ENCODE assay signal across 30 mouse cellular contexts in the genomic region with DNA sequence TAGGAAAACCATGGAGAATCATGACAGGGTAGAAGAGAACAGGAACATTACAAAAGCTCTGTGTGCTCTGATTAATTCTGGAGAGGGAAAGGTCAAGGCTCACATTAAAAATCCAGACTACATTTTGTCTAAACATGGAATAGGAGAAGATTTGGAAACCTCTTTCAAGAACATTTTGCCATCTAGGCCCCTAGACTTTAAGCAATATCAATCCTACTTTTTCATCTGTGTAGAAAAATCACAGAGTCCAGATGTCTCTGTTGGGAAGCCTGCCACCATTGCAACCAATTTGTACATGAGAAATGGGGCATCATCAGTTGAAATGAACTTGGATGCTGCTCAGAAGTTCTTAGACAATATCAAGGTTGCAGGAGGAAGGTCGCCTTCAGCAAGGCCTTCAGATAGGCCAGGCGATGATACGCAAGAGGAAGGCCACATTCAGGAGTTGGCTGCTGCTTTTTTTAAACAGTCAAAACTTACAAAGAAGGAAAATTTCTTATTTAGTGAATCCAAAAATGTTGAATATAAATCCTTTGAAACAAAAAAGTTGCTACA. TPM values are rescaled to one million over a fixed set of nuclear protein-coding genes. Genes with fewer than 3 reads are reported as not detected.
DNase-seq lines count a peak whose midpoint lies in the region; ATAC-seq lines count a peak whose summit lies in the region.
"Had no signal": no experiment of that assay in that cellular context is flagged by ENCODE, and none has a peak within 500 bp of the region (broad histone marks: within the 10 kb centered on the region; RNA-seq: fewer than 3 reads in every experiment).

No protein-coding gene starts in this region.

- no peaks in the 10 kb centered on the region for H3K36me3 ChIP-seq in limb, embryonic 11.5 days (ENCODE audit: control insufficient read depth, insufficient read depth, low read length)
- H3K36me3 ChIP-seq in limb, embryonic 10.5 days = no peaks in the 10 kb centered on the region
- H3K36me3 ChIP-seq: embryonic facial prominence, embryonic 12.5 days; embryonic facial prominence, embryonic 15.5 days; G1E; hindbrain, embryonic 12.5 days; hindbrain, embryonic 15.5 days had no signal

- no peaks in the 10 kb centered on the region for H3K27me3 ChIP-seq in limb, embryonic 11.5 days (ENCODE audit: control insufficient read depth, insufficient read depth, low read length)
- H3K27me3 ChIP-seq in limb, embryonic 10.5 days (ENCODE audit: low read depth, poor library complexity, severe bottlenecking) = no peaks in the 10 kb centered on the region
- H3K27me3 ChIP-seq: embryonic facial prominence, embryonic 12.5 days; embryonic facial prominence, embryonic 15.5 days; hindbrain, embryonic 12.5 days; hindbrain, embryonic 15.5 days had no signal

- peak; percentile 9 for DNase-seq in limb, embryonic 11.5 days (ENCODE audit: low spot score)
- no peak for DNase-seq in limb, embryonic 10.5 days (ENCODE audit: low spot score)
- peak; percentile 60 for DNase-seq in adrenal gland, adult 8-10 months
- DNase-seq in adrenal gland, postnatal 25 days = peak; percentile 8
- no peak for DNase-seq in spleen, postnatal 14 days (ENCODE audit: low spot score in 2 of 2)
- no peak for DNase-seq in cerebellum, adult 9-10 months
- DNase-seq in left cerebral cortex, adult 8-10 months (ENCODE audit: low spot score in 2 of 2) = no peak
- DNase-seq: B cell, adult 2 months; cerebellum, adult 18-20 months; cerebellum, adult 9-11 months; cerebellum, postnatal 25 days; forebrain, postnatal 0 days; gastrocnemius, postnatal 10 days; gastrocnemius, postnatal 36 days; heart, adult 2 months had no signal

- 97% methylated on average over 3 of the region's 3 CpGs for WGBS in limb, embryonic 11.5 days
- 86% methylated on average over 3 of the region's 3 CpGs for WGBS in limb, embryonic 10.5 days

- no peak overlapping the region for H3K27ac ChIP-seq in limb, embryonic 11.5 days (replicated peaks; ENCODE audit: low read depth, low read length)
- H3K27ac ChIP-seq in limb, embryonic 10.5 days = no peak overlapping the region
- H3K27ac ChIP-seq: embryonic facial prominence, embryonic 12.5 days; embryonic facial prominence, embryonic 15.5 days; heart, adult 2 months; hindbrain, embryonic 12.5 days; hindbrain, embryonic 15.5 days had no signal

- H3K9me3 ChIP-seq in limb, embryonic 11.5 days (ENCODE audit: control insufficient read depth, low read length) = no peaks in the 10 kb centered on the region
- no peaks in the 10 kb centered on the region for H3K9me3 ChIP-seq in limb, embryonic 10.5 days (replicated peaks)
- H3K9me3 ChIP-seq: embryonic facial prominence, embryonic 12.5 days; embryonic facial prominence, embryonic 15.5 days; G1E; hindbrain, embryonic 12.5 days; hindbrain, embryonic 15.5 days had no signal

- no peak overlapping the region for H3K9ac ChIP-seq in limb, embryonic 11.5 days (ENCODE audit: low read length)
- H3K9ac ChIP-seq: embryonic facial prominence, embryonic 12.5 days; embryonic facial prominence, embryonic 15.5 days; forebrain, postnatal 0 days; hindbrain, embryonic 12.5 days; hindbrain, embryonic 15.5 days had no signal

- no peak overlapping the region for H3K4me2 ChIP-seq in limb, embryonic 11.5 days (ENCODE audit: low read depth, severe bottlenecking)
- H3K4me2 ChIP-seq: embryonic facial prominence, embryonic 12.5 days; embryonic facial prominence, embryonic 15.5 days; heart, embryonic 11.5 days; hindbrain, embryonic 12.5 days; hindbrain, embryonic 15.5 days had no signal

- H3K4me1 ChIP-seq in limb, embryonic 11.5 days (ENCODE audit: control insufficient read depth, insufficient read depth, low read length) = no peaks in the 10 kb centered on the region
- no peaks in the 10 kb centered on the region for H3K4me1 ChIP-seq in limb, embryonic 10.5 days
- H3K4me1 ChIP-seq: embryonic facial prominence, embryonic 12.5 days; embryonic facial prominence, embryonic 15.5 days; hindbrain, embryonic 12.5 days; hindbrain, embryonic 15.5 days had no signal

- H3K4me3 ChIP-seq in limb, embryonic 11.5 days (ENCODE audit: low read depth, low read length) = no peak overlapping the region
- no peak overlapping the region for H3K4me3 ChIP-seq in limb, embryonic 10.5 days
- H3K4me3 ChIP-seq: embryonic facial prominence, embryonic 12.5 days; embryonic facial prominence, embryonic 15.5 days; heart, adult 2 months; hindbrain, embryonic 12.5 days; hindbrain, embryonic 15.5 days had no signal

- ATAC-seq in limb, embryonic 11.5 days (ENCODE audit: insufficient number of reproducible peaks, low FRiP score, low TSS enrichment, low read depth) = no peak
- ATAC-seq: forebrain, embryonic 14.5 days; forebrain, postnatal 0 days; intestine, postnatal 0 days; Patski had no signal

RNA-seq across cellular contexts. Expression of gene Slfn1, which starts 4.6 kb away (rescaled TPM):
- polyA plus RNA-seq in limb, embryonic 11.5 days (2014; fragmentation: Nextera tagmentation; extraction: Ambion mirVana) = not detected in 2 replicates
- not detected in 2 replicates for polyA plus RNA-seq in limb, embryonic 10.5 days (2016; fragmentation: Nextera tagmentation; extraction: Ambion mirVana)
- total RNA-seq in adrenal gland, adult 8-10 months (2022) = under 1 TPM; 0.14 to 0.38 (median 0.24) TPM
- not detected in 2 replicates for total RNA-seq in adrenal gland, postnatal 25 days (2021)
- total RNA-seq in left cerebral cortex, adult 8-10 months (2022) = not detected
- total RNA-seq: CH12.LX; common myeloid progenitor, adult 5-6 weeks; gastrocnemius, adult 18-20 months had no signal
- polyA plus RNA-seq: forebrain, embryonic 11.5 days; forebrain, embryonic 14.5 days; G1E; heart, embryonic 11.5 days; hindbrain, embryonic 12.5 days; hindbrain, embryonic 15.5 days; intestine, embryonic 14.5 days; Patski had no signal

RNA-seq across cellular contexts. Expression of gene Slfn4, which starts 53.8 kb away (rescaled TPM):
- polyA plus RNA-seq in limb, embryonic 11.5 days (2014; fragmentation: Nextera tagmentation; extraction: Ambion mirVana) = not detected in 2 replicates
- polyA plus RNA-seq in limb, embryonic 10.5 days (2016; fragmentation: Nextera tagmentation; extraction: Ambion mirVana) = not detected in 2 replicates
- under 1 TPM; 0.15 to 0.30 (median 0.23) TPM for total RNA-seq in adrenal gland, adult 8-10 months (2022)
- total RNA-seq in adrenal gland, postnatal 25 days (2021) = 0.24 TPM in 1 of 2 replicates, not detected in the other
- total RNA-seq in left cerebral cortex, adult 8-10 months (2022) = not detected
- total RNA-seq: CH12.LX; gastrocnemius, postnatal 36 days had no signal
- polyA plus RNA-seq: embryonic facial prominence, embryonic 12.5 days; forebrain, embryonic 11.5 days; forebrain, embryonic 14.5 days; G1E; heart, embryonic 11.5 days; heart, embryonic 14.5 days; hindbrain, embryonic 12.5 days; hindbrain, embryonic 15.5 days had no signal

RNA-seq across cellular contexts. Expression of gene Slfn2, which starts 56.3 kb away (rescaled TPM):
- 0.85 and 1.1 TPM in 2 replicates for polyA plus RNA-seq in limb, embryonic 11.5 days (2014; fragmentation: Nextera tagmentation; extraction: Ambion mirVana)
- 0.34 and 1.2 TPM in 2 replicates for polyA plus RNA-seq in limb, embryonic 10.5 days (2016; fragmentation: Nextera tagmentation; extraction: Ambion mirVana)
- total RNA-seq in adrenal gland, adult 8-10 months (2022) = 1 to 10 TPM; 4.8 to 7.0 (median 6.1) TPM
- total RNA-seq in adrenal gland, postnatal 25 days (2021) = 2.4 and 4.6 TPM in 2 replicates
- 1 to 10 TPM; 1.1 to 1.7 (median 1.3) TPM for total RNA-seq in left cerebral cortex, adult 8-10 months (2022)

Comparison
In these comparisons a context has a peak if more than half of its experiments do, and no peak if none do; other contexts are left out.
1. DNase-seq: peak in limb, embryonic 11.5 days (single experiment), adrenal gland, adult 8-10 months (single experiment) and adrenal gland, postnatal 25 days (single experiment); none in limb, embryonic 10.5 days (single experiment), spleen, postnatal 14 days (0 of 2), cerebellum, adult 9-10 months (single experiment) and left cerebral cortex, adult 8-10 months (0 of 2).